Mouse (Mus musculus): ENCODE measurements at regions not wholly inside any gene's neighbourhood (a gene's known extent, or its start where the extent isn't known, plus 50 kb on each side); places are given as distances from the start of the nearest gene placed in this dataset.

GRCm38 (mm10) chr2:124718985-124719384, 348.9 kb upstream of the Slc24a5 start:
- DNase-seq (ENCODE audit: low spot score): no peak

- DNase-seq (ENCODE audit: low spot score): no peak
Observed at GRCm38 (mm10) chr2:124719820-124720478, 348.0 kb upstream of the Slc24a5 start.

- DNase-seq (ENCODE audit: low spot score): no peak
Observed at GRCm38 (mm10) chr2:124720593-124721445, 347.1 kb upstream of the Slc24a5 start.

- no peak for DNase-seq (ENCODE audit: low spot score)
Observed at GRCm38 (mm10) chr2:124724171-124724570, 343.8 kb upstream of the Slc24a5 start.

- no peak for DNase-seq (ENCODE audit: low spot score)
Observed at GRCm38 (mm10) chr2:124724827-124725480, 343.0 kb upstream of the Slc24a5 start.

GRCm38 (mm10) chr2:124727979-124728378, 339.9 kb upstream of the Slc24a5 start:
- no peak for DNase-seq (ENCODE audit: low spot score)

- DNase-seq (ENCODE audit: low spot score): no peak
Observed at GRCm38 (mm10) chr2:124732593-124732992, 335.3 kb upstream of the Slc24a5 start.

GRCm38 (mm10) chr2:124740848-124741247, 327.1 kb upstream of the Slc24a5 start:
- no peak for DNase-seq (ENCODE audit: low spot score)

GRCm38 (mm10) chr2:124742964-124743363, 325.0 kb upstream of the Slc24a5 start:
- DNase-seq (ENCODE audit: low spot score): no peak

- no peak for DNase-seq (ENCODE audit: low spot score)
Observed at GRCm38 (mm10) chr2:124745045-124745444, 322.9 kb upstream of the Slc24a5 start.

GRCm38 (mm10) chr2:124747119-124747518, 320.8 kb upstream of the Slc24a5 start:
- DNase-seq (ENCODE audit: low spot score): no peak

- DNase-seq (ENCODE audit: low spot score): peak; percentile 21
Observed at GRCm38 (mm10) chr2:124747627-124748026, 320.3 kb upstream of the Slc24a5 start.

GRCm38 (mm10) chr2:124751832-124752231, 316.1 kb upstream of the Slc24a5 start:
- DNase-seq (ENCODE audit: low spot score): no peak

GRCm38 (mm10) chr2:124753717-124754116, 314.2 kb upstream of the Slc24a5 start:
- DNase-seq (ENCODE audit: low spot score): no peak

GRCm38 (mm10) chr2:124755244-124755643, 312.7 kb upstream of the Slc24a5 start:
- DNase-seq (ENCODE audit: low spot score): no peak

GRCm38 (mm10) chr2:124758992-124759391, 308.9 kb upstream of the Slc24a5 start:
- DNase-seq (ENCODE audit: low spot score): no peak

GRCm38 (mm10) chr2:124763650-124764049, 304.3 kb upstream of the Slc24a5 start:
- no peak for DNase-seq (ENCODE audit: low spot score)

GRCm38 (mm10) chr2:124764186-124764910, 303.6 kb upstream of the Slc24a5 start:
- no peak for DNase-seq (ENCODE audit: low spot score)

GRCm38 (mm10) chr2:124769267-124769967, 298.5 kb upstream of the Slc24a5 start:
- DNase-seq (ENCODE audit: low spot score): no peak

GRCm38 (mm10) chr2:124770028-124770427, 297.9 kb upstream of the Slc24a5 start:
- DNase-seq (ENCODE audit: low spot score): no peak

- no peak for DNase-seq (ENCODE audit: low spot score)
Observed at GRCm38 (mm10) chr2:124772055-124772708, 295.7 kb upstream of the Slc24a5 start.
